Mouse (Mus musculus): ENCODE measurements around the gene Slc25a5.
"Not testable (repeated sequence)": the region's sequence is repeated elsewhere in the genome, so short reads cannot be mapped to it uniquely, and the experiment has no call there.

Gene Slc25a5

DNA sequence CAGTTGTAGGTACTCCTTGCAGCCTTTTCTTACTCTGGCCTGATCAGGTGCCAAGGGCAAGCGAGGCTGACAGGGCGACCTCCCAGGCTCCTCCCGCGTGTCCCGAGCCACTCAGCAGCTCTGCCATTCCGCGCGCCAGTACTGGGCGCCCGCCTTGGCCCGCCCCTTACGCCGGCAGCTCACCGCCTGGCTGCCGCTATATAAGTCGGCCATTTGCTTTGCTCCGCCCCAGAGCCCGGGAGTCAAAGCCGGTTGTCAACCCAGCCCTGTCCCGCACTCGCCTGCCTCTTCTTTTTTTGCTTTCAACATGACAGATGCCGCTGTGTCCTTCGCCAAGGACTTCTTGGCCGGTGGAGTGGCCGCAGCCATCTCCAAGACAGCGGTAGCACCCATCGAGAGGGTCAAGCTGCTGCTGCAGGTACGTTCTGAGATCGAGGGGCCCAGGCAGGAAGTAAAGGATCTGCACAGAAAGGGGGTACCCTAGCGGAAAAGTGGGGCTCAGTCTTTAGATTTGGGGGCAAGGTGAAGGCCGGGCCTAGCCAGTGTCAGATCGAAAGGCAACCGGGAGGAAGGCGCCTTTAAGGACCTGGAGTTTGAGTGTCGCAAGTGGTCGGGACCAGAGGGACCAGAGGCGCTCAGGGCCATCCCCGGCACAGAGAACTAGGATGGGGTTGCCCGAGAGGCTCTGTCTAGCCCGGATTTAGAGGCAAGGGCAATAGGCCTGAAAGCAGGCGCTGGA lies at the start of gene Slc25a5:
TSS of gene Slc25a5 (plus strand) at position 228 of the 739 bp plus-strand sequence.
- peak; percentile 25 for DNase-seq (ENCODE audit: low spot score)

DNA sequence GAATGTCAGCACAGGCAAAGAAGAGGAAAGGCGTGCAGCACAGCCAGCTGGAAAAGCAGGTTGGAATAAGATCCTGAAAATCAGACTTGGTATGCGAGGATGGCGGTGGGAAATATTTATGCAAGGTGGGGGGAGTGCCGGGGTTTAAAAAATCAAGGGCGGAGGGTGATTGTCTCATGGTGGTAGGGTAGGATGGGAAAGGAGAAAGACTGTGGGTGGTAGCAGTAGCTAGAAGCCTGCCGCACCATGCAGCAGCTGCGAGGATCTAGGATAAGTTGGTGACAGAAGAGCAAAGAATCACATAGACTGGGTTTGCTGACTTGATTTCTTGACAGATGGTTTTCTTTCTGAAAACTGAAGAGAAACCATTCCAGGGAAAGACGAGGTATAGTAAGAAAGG lies 48.7 kb upstream of the Slc25a5 start:
- no peak for DNase-seq (ENCODE audit: low spot score)

DNA sequence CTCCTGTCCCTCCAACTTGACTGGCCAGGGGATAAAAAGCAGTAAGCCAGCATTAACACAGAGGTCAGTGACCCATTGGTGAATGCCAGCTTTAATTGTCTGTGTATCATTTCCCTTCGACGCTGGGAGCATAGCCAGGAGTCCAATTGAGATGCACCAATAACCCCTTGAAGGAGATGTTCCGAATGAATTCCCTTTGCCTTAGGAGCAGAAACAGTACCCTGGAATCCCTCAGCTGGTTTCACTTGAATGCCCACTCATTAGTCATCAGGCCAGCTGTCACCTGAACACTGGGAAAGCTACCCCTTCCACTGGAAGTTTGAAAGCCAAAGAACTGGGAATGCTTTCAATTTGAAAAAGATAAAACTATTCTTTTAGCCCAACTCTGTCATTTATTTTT lies 46.9 kb upstream of the Slc25a5 start:
- no peak for DNase-seq (ENCODE audit: low spot score)

DNA sequence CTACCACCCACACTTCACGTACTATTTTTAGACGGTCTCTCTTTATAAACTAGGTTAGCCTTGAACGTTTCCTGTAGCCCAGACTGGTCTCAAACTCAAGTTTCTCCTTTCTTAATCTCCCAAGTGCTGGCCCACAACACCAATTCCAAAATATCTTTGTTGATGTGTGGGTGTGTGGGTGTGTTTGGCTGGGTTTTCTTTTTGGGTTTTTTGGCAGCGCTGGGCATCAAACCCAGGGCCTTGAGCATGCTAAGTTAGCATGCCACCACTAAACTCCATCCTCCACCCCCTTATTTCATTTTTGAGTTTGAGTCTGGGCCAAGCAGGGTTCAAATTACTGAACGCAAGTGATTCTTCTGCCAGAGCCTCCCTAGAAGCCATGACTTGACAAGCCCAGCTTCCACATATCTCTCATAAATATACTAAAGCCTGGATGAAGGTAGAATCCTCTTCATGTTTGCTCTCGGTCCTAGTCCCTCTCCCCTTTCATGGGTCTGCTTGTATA lies 46.1 kb upstream of the Slc25a5 start:
- DNase-seq (ENCODE audit: low spot score): no peak

DNA sequence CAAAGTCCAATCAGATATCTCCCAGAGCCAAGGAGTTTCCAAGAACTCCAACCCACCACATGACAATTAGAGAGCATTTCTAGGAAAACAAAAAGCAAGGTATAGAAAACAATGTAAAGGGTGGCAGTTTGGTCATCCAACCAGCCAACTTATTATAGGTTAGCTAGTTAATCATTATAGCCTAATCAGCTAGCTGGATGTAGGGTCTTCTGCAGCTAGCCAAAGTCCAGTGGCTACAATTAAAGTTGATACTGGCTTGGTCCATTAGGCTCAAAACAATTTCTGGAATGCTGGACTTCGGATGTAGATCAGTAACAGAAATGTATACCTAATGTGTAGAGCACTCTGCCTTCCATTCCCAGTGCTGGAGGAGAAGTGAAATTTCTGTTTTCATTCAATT lies 44.9 kb upstream of the Slc25a5 start:
- DNase-seq (ENCODE audit: low spot score): no peak

DNA sequence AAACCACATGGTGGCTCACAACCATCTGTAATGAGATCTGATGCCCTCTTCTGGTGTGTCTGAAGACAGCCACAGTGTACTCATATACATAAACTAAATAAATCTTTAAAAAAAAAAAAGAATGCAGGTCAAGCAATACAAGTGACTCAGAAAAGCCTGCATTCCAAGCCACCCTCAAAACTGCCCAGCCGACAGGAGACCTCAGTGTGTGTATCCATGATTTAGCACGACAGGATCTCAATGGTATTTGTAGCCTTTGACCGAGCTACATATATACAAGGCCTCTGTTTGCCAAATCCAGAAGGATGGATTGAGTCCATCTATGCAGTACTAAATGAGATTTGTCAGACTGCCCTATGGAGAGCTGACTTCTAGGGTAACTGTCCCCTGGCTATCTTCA lies 42.9 kb upstream of the Slc25a5 start:
- DNase-seq (ENCODE audit: low spot score): no peak

DNA sequence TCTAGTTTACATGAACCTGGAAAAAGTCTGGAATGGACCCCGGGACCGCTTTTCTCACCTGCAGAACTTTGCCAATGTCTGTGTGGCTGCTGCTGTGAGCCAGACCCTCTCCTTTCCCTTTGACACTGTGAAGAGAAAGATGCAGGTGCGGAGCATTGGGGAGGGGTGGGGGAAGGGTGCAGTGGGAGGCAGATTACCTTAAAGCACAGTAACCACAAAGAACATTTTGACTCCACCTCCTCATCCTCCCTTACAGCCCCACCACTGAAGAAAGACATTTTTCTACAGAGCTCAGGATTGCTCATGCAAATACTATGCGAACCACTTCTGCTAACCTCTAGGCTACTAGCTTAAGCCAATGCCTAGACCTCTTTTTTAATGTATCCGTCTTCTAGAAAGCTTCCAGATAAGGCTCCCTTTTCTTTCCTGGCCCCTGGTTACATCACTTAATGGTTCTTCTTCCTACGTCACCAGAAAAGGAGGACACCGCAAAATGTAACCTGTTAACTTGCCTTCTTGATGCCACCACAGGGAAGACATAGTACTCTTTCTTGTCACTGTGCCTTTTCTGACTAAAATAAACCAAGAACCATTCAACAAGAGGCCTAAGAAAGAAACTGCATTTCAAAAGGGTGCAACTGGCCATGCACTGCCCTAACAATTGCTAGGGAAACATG lies 37.5 kb upstream of the Slc25a5 start:
- DNase-seq (ENCODE audit: low spot score): no peak

DNA sequence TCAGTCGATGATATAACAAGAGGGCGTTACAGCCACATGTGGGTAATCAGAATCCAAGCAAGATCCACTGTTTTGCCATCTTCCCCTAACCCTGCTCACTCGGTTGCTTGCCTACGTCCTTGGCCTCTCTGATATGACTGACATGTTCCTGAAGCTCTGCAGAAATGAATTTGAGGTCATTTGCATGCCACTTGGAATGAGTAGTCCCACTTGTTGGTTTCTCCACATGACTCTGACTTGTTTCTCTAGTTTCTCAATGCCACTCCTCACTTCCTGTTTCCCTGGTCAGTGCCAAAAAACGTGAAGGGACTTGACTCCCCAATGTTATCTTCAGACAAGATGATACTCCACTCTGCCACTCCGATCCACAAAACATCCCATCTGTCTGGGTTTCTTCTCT lies 36.9 kb upstream of the Slc25a5 start:
- no peak for DNase-seq (ENCODE audit: low spot score)

DNA sequence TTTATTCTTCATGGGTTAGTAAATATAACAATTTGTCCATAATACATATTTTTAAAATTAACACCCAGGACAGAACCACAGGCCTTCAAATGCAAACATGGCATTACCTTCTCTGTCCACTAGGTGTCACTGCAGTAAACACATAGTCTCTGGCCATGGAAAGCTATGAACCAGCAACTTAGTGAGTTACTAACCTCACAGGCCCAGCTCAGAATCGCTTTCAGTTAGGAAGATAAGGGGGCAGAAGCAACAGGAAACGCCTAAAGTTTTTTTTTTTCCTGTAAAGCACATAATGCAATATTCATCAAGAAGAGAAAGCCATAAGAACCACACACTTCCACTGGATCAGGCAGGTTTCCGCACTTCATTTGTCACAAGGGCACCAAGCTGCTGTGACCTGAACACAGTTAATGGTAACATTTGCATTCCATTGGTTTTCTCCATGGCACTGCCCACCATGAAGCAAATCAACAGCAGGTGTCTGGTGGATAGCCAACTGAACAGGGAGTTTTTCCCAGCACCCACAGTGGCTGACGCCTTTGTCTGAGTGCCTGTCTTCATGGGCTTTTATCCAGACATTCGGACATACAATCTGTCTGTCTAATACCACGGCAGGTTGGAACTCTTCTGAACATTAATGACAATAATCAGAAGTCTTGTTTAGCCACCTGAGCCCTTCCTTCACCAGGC lies 34.4 kb upstream of the Slc25a5 start:
- DNase-seq (ENCODE audit: low spot score): peak; percentile 56

DNA sequence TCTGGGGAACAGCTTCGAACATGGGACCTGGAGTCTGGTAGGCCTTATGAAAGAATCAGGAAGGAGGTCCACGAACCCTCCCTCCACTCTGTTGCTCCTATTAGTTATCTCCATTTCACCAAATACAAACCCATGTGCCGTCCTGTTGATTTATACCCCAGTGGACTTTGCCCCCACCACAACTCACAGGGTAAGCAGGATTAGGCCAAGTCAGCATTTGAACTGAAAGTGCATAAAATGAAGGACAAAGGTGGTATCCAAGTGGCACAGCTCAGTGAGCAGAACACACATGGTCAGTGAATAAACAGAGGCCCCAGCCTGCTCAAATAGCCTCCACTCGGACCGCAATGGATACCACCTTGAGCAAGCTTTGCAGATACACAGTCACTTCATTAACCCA lies 33.2 kb upstream of the Slc25a5 start:
- DNase-seq (ENCODE audit: low spot score): no peak

DNA sequence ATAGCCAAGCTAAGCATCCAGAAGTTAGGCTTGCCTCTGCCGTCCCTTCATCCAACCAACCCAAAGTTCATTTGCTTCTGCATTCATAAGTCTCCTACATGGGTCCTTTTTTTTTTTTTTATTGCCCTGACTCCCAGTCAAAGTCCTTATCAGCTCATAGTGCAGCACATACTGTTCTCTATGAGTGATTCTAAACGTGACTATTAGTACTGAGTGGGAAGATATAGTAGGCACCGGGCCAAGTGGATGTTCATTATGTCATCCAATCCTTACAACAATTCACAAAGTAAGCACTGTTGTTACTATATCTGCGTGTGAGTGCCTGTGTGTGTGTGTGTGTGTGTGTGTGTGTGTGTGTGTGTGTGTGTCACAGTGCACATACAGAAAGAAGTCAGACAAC lies 32.6 kb upstream of the Slc25a5 start:
- DNase-seq (ENCODE audit: low spot score): no peak

DNA sequence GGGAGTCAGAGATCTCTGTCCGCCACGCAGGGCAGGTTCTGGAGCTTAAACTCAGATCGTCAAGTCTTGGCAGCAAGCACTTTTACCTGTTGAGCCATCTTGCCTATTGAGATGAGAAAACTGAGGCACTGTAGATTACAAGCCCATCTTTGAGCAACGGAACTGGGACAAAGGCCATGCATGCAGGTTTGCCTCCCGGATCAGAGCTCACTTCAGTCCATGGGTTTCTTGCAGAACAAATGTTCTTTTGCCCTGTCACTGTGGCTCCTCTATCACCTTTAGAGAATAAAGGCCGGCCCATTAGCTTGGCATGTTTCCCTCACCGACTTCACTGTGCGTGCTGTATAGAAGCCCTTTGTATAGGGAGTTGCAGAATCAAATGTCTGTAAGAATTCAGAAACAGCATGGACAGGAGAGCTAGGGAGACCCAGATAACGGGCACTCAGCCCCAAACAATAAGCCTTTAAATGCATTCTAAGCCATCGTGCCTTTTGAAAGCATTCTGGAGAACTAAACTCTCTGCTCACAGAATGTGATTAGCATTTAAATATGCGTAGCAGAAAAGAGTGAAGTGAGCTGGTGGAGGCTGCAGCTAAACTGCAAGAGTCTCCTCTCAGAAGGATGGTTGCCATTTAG lies 32.0 kb upstream of the Slc25a5 start:
- DNase-seq (ENCODE audit: low spot score): no peak

DNA sequence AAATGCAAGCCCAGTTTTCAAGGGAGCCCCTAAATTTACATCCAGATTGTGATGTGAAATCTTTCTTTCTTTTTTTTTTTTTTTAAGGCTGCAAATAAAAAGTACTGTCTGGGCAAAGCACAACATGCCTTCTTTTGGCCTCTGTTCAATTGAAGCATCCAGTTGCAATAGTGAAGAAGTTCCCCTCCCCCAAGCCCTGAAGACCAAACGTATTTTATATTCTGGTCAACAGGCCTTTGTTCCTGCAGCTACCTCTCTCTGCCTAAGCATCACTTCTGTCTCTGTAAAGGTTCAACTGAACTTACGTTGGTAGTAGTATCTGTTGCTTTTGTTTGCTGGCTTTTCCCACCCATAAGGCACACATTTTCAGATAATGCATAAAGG lies 31.5 kb upstream of the Slc25a5 start:
- DNase-seq (ENCODE audit: low spot score): no peak

DNA sequence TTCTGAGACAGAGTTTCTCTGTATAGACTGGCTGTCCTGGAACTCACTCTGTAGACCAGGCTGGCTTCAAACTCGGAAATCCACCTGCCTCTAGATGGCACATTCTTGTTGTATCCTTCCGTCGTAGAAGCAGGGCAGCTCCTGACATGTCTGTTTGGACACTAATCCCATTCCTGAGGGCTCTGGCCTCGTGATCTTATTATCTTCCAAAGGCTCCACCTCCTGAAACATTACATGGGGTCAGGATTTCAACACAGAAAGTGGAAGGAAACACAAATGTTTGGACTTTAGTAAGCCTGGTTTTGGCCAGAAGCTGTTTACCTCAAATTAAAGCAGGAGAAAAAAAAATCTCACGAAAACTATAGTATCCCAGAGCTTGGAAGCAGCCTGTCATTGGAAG lies 28.1 kb upstream of the Slc25a5 start:
- no peak for DNase-seq (ENCODE audit: low spot score)

DNA sequence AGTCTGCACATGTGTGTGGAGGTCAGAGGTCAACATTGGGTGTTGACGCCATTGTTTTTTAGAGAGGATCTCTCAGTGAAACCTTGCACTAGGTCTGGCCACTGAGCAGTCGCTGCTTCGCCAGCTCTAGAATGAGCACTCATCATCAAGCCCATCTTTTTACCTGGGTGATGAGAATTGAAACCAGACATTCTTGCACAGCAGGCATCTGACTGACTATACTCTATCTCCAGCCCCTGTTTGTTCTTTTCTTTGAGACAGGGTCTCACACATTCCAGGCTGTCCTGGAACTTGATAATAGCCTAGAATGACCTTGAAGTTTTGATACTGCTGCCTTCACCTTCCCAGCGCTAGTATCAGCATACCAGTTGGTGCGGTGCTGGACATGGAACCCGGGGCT lies 22.9 kb upstream of the Slc25a5 start:
- DNase-seq (ENCODE audit: low spot score): no peak

DNA sequence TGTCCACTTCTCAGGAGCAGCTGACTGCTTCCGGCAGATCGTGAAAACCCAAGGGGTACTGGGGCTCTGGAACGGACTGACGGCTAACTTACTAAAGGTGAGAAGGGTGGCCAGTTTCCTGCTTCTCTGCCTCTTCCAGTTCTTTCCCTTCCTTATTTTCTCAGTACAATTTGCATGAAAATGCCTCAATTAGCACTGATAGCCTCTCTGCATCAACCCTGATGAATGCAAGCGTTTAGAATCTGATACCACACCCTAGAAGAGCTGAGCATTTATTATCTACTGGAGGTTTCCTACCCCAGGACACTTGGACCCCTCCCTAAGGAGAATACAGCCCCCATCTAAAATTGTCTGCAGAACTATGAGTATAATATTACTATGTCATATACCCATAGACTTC lies 19.9 kb upstream of the Slc25a5 start:
- no peak for DNase-seq (ENCODE audit: low spot score)

DNA sequence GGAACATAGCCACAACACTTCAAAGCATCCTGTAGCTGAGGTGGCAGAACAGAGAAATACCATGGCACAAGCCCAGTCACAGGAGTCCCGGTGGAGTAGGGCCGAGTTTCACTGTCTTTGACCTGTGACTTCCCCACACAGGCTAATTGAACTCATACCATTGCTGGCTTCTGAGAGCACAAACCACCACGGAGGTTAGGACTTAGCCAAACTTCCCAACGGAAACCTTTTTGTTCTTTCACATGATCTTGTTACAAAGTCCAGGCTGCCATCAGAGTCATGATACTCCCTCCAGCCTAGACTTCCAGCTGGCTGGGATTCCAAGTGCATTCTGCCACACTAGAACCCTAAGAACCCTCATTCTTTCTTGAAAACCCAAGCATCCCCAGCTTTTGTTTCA lies 17.8 kb upstream of the Slc25a5 start:
- no peak for DNase-seq (ENCODE audit: low spot score)

DNA sequence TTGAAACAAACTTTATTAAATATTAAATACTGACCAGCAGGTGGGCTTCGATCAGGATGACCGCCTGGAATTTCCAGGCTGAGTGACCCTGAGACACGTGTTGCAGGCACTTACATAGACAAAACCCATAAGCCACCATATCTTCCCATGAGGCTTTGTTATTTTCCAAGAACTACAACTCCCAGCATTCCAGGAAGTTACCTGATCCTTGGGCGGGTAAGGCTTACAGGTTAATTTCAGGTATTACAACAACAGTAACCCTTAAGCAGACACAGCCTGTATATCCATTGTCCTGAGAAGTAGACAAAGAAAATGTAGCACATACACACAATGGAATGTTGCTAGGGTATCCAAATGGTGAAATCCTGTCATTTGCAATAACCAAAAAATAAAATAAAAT lies 6.1 kb upstream of the Slc25a5 start:
- no peak for DNase-seq (ENCODE audit: low spot score)

DNA sequence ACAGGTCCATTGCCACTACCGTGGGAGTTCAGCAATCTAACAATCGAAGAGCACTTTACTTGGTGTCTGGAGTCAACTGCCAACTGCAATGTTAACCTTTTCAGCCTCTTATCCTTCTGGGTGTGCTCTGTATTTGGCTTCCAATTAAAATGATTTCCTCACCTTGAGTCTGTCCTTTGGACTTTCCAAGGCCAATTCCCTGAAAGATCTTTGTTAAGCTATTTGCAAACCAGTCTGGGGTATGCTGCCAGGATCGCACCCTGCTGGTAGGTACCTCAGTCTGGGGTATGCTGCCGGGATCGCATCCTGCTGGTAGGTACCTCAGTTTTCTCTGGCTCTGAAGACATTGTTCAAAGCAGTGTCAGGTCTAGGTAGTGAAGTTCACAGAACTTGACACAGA lies 880 bp upstream of the Slc25a5 start:
- DNase-seq (ENCODE audit: low spot score): no peak

DNA sequence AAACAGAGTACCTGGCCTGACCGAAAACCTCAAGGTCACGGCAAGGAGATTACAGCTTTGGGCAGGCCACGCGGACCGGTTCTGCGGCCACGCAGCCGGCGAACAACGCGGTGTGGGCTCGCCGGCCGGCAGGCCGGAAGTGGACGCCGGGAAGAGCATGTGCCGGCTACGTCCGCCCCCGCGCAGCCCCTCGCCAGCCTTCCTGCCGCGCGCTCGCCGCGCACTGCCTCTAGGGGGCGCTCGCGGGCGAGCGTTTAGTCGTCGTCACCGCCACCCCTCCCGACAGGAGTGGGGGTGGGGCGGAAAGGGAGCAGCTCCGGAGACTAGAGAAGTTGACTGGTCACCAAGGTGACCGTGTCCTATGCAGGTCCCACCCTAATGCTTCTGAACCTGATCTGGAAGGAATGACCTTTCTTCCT lies 721 bp downstream of the Slc25a5 start:
- DNase-seq (ENCODE audit: low spot score): peak; percentile 45

DNA sequence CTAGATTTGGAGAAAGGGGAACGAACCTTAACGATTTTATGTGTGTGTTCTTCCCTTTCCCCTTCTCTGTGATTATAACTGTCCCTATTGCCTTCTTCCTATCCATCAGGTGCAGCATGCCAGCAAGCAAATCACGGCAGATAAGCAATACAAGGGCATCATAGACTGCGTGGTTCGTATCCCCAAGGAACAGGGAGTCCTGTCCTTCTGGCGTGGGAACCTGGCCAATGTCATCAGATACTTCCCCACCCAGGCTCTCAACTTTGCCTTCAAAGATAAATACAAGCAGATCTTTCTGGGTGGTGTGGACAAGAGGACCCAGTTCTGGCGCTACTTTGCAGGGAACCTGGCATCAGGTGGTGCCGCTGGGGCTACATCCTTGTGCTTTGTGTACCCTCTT lies 1.3 kb downstream of the Slc25a5 start:
- DNase-seq (ENCODE audit: low spot score): not testable (repeated sequence)

DNA sequence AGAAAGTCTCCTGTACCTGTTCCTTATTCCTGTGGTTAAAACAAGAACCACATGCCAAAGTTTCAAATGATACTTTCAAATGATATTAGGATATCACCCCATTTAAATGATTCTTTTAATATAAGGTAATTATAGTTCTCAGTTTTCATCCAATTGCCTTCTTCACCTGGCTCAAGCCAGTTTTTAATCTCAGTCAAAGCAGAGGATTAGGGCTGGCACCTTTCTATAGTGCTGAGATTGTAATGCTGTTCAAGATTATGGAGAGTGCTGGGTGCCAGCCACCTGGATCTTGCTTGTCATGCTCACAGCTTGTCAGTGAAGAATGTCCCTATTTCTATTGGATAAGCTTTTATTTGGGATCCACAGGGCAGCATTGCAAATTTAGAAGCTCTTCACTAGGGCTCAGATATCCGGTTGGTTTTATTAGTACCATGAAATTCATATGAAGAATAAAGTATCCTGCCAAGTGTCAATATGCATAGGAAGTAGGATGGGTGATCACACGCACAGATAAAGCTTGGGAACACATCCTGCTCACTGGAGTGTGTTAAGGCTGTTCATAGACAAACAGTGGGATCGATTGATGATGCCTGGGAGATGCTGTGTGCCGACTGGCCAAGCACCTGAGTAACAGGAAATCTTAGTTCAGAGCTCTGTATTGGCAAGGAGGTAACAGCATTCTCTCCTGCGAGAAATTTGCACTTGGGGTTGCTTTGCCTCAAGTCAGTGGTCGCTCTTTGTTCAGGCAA lies 3.9 kb downstream of the Slc25a5 start:
- DNase-seq (ENCODE audit: low spot score): no peak
